Mouse (Mus musculus): ENCODE measurements around the gene Taok1.
A peak's percentile ranks its signal among the peaks of the same experiment; 100 is the strongest.

The Taok1 gene

DNA sequence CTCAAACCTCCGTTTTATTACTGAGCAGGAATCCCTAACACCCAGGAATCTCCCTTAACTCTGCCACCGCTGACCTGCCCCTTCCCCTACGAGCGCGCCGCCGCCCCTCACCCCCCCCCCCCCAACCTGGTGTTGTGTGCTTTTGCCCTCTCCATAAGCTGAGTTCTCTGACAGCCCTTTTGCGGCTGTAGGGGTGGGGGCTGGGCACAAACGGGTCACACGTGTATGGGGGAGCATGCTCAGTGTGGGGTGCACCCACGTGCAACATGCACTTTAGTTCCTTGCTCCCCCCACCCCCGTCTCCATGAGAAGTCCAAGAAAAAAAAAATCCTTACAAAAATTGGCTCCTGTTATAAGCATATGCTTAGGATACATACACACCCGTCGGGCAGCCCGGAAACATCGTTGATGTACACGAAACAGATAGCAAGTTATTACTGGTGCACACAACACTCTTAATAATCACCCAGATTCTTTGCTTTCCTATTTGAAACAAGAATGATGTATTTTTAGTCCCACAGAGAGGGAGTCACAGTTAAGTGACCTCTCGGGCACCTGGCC lies 115.2 kb downstream of the Taok1 start:
- DNase-seq (ENCODE audit: low spot score in 2 of 2) = peak; percentile 80 to 85

DNA sequence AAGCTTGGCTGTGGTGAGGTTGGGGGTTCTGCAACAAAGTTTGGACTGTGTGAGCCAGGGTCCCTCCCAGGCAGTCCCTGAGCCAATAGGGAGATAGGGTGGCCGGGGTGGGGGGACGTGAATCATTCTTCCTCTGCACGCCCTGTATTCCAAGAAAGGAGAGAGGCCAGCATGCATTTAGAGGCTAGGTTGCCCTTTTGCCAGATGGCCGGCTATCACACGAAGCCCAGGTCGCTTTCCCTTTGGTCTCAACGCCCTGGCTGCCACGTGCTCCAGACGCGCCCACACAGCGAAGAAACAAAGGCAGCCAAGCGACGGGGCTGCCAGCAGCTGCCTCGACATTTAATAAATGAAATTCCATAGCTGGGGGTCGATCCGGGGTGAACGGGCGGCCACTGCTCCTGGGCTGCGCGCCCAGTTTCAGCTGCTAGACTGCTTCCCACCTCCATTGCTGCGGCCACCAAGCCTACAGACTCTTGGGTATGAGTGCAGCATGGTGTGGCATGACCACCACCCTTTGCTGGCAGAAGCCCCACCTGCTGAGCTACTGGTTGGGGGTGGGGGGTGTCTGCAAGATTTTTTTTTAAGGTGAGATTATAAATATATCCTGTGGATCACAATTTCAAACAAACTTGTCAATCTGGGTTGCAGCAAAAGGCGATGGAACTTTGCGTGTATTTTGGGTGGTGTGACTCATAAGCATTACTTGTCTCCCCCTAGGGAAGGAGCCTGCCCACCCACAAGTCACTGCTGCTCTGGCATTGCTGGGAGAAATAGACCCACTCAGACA lies 115.9 kb downstream of the Taok1 start:
- DNase-seq (ENCODE audit: low spot score in 2 of 2) = peak; percentile 79 to 88

DNA sequence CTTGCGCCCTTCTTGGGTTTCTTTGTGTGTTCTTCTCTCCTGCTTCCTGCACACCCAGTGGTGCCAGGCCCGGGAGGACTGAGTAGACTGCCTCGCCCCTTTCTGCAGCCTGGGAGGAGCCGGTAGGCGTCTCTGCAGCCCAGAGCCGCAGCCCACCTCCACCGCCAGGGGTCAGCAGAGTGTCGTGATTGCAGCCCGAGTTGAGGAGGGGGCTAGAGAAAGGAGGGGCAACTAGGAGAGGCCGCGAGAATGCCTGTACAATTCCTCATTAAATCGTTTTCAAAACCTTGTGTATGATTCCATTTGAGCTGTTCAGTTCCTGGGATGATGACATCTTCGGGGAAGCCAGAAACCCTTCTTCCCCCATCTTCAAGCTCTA lies 116.5 kb downstream of the Taok1 start:
- DNase-seq (ENCODE audit: low spot score in 2 of 2) = peak; percentile 95 to 96

DNA sequence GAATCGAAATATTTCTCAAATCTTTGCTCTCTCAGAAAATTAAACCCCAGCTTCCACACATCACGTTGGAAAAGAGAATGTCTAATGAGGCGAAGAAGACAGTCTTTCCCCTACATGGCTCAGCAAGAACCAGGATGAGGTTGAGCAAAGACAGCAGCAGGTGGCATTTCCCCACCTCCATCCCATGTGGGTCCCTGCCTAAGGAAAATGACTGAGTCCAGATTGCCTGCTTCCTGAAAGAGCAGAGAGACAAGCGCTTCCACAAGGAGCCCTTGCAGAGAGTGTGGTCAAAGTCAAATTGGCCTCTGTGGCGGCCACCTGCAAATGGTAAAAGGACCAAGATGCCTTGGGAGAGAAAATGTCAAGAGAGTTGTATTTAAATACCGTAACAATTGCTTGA lies 117.2 kb downstream of the Taok1 start:
- no peak for DNase-seq (ENCODE audit: low spot score in 2 of 2)

DNA sequence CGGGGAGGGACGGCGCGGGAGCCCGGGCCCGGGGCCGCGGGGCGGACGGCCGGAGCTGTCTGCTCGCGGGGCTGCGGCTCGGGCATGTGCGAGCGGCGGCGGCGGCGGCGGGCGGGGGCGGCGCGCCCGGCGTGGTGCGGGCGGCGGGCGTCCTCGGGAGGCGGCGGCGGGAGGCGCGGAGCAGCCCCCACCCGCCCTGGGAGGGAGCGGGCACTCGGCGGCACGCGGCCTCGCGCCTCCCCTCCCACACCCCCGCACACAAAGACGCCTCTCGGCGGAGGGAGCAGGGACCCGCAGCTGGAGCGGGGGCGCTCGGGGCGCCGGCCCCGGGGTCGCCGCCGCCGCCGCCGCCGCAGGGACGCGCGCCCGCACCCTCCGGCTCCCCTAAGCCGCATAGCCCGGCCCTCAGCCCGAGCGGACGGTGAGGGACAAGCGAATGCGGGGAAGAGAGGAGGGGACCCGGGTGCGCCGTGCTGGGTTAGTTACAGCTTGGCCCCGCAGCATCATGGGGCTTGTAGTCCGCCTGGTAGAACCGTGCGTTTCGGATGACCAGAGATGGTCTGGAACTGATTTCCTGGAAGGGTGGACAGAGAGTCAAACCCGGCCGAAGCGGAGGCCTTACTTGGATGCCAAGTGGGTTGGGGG lies 117.9 kb downstream of the Taok1 start, which contains the start of gene Ankrd13b:
Gene Ankrd13b, minus strand, starts transcription at position 88 of the 645 bp plus-strand sequence.
- DNase-seq (ENCODE audit: low spot score in 2 of 2) = peak; percentile 89 to 91

DNA sequence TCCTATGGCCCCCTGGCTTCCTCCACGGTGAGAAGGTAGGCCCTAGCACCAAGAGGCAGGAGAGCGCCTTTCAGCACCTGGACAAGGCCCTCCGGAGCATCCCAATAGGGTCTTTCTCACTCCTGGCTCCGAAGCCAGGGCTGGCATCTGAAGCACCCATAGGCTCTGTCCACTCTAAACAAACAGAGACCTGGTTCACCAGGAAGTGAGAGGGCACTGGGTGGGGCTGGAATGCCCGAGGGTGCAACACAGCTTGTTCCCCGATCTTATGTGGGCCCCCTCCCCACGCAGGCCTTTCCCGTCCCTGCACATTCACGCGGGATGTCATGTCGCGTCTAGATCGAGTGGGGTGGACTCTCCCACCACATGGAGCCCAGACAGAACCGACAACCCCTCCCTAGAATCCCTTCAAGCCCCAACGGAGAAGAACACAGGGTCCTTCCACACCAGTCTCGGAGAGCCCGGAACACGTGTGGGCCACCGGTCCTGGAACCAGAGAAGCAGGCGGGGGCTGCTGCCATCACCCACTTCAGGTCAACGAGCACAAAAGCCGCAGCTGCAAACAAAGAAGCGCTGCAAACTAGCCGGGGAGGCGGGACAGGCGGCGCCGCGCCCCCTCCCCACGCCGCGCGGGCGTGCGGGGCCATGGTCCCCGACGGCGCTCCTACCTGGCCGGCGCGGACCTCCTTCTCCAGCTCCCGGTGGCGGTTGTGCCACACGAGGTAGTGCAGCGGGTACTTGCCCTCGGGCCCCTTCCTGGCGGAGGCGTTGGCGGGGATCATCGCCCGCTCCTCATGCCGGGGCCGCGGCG lies 118.6 kb downstream of the Taok1 start:
- DNase-seq (ENCODE audit: low spot score in 2 of 2) = no peak

DNA sequence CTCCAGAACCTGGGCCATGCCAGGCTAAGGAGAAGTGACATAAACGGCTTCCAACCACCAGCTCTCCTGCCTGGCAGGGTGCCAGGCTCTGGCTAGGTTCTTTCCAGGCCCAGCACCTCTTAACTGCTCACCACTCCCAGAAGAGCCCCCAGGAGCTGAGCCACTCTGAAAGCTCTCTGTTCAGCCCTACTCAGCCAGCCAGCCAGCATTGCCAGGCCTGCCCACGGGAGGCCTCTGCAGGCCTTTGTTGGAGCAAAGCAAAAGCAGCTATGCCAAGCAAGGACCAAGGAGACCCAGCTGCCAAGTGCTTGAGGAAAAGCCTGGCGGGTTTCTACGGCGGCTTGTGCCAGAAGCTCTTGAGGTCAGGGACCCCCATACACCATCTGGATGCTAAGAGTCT lies 120.8 kb downstream of the Taok1 start:
- DNase-seq (ENCODE audit: low spot score in 2 of 2) = peak; percentile 77 to 84

DNA sequence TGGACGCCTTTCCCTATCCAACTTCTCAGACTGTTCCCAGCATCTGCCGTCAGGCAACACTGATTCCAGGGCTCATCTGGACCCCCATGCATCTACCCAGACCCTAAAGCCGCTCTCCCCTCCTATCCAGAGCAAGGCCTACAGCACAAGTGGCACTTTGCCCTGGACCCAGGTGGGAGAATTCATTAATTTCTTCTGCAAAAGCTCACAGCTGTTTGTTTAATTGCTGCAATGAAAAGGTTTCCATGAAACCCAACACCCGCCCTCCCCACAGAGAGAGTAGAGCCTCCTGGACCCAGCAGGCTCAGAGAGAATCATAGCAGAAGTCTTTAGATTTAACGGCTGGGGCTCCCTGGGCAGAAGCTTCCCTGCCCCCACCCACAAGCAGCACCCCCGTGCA lies 122.4 kb downstream of the Taok1 start:
- peak in 1 of 2 experiments; percentile 30 for DNase-seq (ENCODE audit: low spot score in 2 of 2)

DNA sequence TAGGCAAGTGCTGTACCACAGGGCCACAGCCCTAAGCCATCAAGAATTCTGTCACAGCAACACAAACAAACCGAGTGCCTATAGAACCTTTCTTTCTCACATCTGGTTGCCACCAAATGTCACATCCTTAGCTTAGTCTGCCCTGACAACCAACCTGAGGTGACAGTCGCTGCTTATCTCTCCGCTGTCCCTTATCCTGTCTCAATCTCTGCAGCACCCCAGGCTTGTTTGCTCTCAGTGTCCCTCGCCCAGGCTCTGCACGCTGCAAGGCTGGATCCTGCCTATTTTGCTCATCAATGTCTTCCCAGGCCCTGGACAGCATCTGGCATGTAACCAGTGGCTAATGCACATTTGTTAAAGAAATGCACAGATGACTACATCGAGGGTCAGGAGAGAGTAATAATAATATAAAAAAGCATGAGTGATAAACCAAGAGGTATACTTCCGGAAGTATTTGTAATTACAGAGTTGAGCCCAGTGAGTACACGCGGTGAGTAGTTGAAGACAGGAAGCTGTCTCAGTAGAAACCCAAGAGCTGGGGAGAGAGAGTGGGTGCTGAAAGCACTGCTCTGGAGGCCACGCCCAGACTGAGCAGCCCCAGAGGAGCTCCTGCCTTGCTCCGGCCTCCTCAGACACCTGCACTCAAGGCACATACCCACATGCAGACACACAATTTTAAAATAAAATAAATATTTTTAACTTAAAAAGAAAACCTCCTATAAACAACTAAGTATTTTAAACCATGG lies 123.9 kb downstream of the Taok1 start:
- DNase-seq (ENCODE audit: low spot score in 2 of 2) = no peak

DNA sequence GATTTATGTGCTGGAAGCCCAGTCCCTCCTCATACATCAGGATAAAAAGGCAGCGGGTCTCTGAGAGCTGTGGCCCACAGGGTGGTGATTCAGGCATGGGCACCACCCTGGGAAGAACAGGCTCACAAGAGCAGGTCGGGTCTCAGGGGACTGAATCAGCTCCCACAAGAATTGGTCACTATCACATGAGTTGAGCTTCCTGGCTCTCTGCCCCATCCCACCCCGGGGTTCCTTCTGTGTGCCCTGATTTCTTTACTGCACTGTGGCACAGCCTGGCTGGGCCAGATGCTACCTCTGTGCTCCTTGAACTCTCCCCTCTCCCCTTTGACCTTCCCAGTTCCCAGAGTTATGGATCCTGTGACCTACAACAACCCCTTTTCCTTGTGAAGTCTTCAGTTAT lies 124.6 kb downstream of the Taok1 start:
- DNase-seq (ENCODE audit: low spot score in 2 of 2) = peak in 1 of 2 experiments; percentile 36

Data from right cerebral cortex, postnatal 10 days (tissue).